Mouse (Mus musculus) hindbrain, embryonic 16.5 days (tissue): Measurements from ENCODE around the gene Zfp366. TPM values are rescaled to one million over a fixed set of nuclear protein-coding genes. Genes with fewer than 3 reads are reported as not detected.

Experiments used
- ATAC-seq: fragments of 200-750 bp; cut with Nextera tagmentation; 2 replicates; pipeline ENCODE4 v1.8.0; 2017; ENCODE audit warnings: moderate TSS enrichment, moderate library complexity
- H3K27ac ChIP-seq: fragments of 300-500 bp; sonication (generic); 2 replicates; pipeline ENCODE4 v1.5.1; 2014; ENCODE audit warnings: low read depth, mild to moderate bottlenecking, control low read depth, low read length, moderate library complexity
- H3K27me3 ChIP-seq: fragments of 300-500 bp; sonication (generic); replicated peaks from 2 replicates; pipeline ENCODE4 v1.6.1; 2014; ENCODE audit warnings: low read length; ENCODE audit not compliant: control insufficient read depth, insufficient read depth
- H3K36me3 ChIP-seq: fragments of 300-500 bp; sonication (generic); 2 replicates; pipeline ENCODE4 v1.6.1; 2014; ENCODE audit warnings: mild to moderate bottlenecking, low read length, moderate library complexity, mixed read lengths; ENCODE audit not compliant: control insufficient read depth, insufficient read depth
- H3K4me1 ChIP-seq: fragments of 300-500 bp; sonication (generic); 2 replicates; pipeline ENCODE4 v1.6.1; 2014; ENCODE audit warnings: low read depth, low read length; ENCODE audit not compliant: control insufficient read depth, insufficient read depth
- H3K4me2 ChIP-seq: fragments of 300-500 bp; sonication (generic); 2 replicates; pipeline ENCODE4 v1.6.1; 2014; ENCODE audit warnings: mild to moderate bottlenecking, low read length, control low read depth, moderate library complexity
- H3K4me3 ChIP-seq: fragments of 300-500 bp; sonication (generic); 2 replicates; pipeline ENCODE4 v1.5.1; 2014; ENCODE audit warnings: mild to moderate bottlenecking, low read length, control low read depth, moderate library complexity
- H3K9ac ChIP-seq: fragments of 300-500 bp; sonication (generic); 2 replicates; pipeline ENCODE4 v1.6.1; 2014; ENCODE audit warnings: low read depth, mild to moderate bottlenecking, control low read depth, low read length, moderate library complexity
- H3K9me3 ChIP-seq: fragments of 300-500 bp; sonication (generic); 2 replicates; pipeline ENCODE4 v1.6.1; 2014; ENCODE audit warnings: mild to moderate bottlenecking, low read length, moderate library complexity; ENCODE audit not compliant: control insufficient read depth
- WGBS: fragments of 180-500 bp; shearing (Covaris S2); extraction: QIAGEN DNeasy Blood & Tissue Kit; methylation state at CpG from one replicate; pipeline ENCODE4 v1.1.7; 2014; 5-methylcytosine and 5-hydroxymethylcytosine counted together
- polyA plus RNA-seq: library from polyadenylated mRNA; unstranded; fragments of >200 nt; fragmentation: Nextera tagmentation; extraction: Ambion mirVana; gene quantifications from 2 replicates; pipeline ENCODE4 v1.2.1, GENCODE M21; 2015

Gene Zfp366
- polyA plus RNA-seq, 1 experiment from 2014 or later: 1.0 TPM

- H3K4me1 ChIP-seq: no peaks in the 10 kb centered on the region
- H3K9ac ChIP-seq: no peak overlapping the region
- ATAC-seq: no peak
- H3K27me3 ChIP-seq: no peaks in the 10 kb centered on the region
- H3K27ac ChIP-seq: no peak overlapping the region
- no peak overlapping the region for H3K4me3 ChIP-seq
- WGBS: 95% methylated on average over 35 of the region's 35 CpGs
- no peaks in the 10 kb centered on the region for H3K9me3 ChIP-seq
- no peak overlapping the region for H3K4me2 ChIP-seq
- no peaks in the 10 kb centered on the region for H3K36me3 ChIP-seq
Observed at GRCm38 (mm10) chr13:99228821-99229570, 44.4 kb downstream of the Zfp366 start.

DNA sequence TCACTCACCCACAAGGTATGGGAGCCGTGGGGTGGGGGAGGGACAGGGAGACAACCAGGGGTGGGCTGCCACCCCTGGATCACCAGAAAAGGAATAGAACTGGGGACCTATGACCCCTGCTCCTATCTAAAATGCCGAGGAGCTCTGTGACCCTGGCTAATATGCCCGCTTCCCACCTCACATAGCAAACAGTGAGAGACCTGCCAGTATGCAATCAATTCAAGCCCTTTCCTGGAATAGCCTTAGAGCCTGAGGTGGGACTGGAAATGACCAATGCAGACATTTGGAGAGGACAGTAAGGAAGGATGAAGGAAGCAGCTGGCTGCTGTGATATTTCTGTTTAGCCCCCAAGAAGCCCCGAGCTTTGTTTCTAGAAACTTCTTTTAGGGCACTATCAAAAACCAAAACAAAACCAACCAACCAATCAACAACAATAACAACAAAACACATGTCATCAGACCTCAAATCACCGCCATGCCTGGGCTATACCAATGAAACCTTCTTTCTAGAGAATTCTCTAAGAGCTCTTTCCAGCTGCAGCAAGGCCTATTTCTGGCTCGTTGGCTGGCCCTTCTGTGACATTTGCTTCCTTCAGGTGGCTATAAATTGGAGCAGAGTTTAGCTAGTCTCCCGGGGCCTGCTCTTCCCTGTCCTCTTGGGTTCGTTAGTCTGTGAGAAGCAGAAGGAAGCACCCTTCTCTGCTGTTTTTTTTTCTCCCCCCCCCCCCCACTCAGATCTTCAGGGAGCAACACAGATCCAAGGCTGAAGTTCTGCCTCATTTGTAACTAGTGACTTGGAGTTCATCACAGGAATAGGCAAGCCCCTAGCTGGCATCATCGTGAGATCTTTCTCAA, 45.2 kb downstream of the Zfp366 start:
- Histone ChIP-seq H3K36me3 (no peaks in the 10 kb centered on the region), H3K27ac (no peak overlapping the region), H3K4me2 (no peak overlapping the region), H3K4me1 (no peaks in the 10 kb centered on the region), H3K9ac (no peak overlapping the region), H3K9me3 (no peaks in the 10 kb centered on the region), H3K27me3 (no peaks in the 10 kb centered on the region), H3K4me3 (no peak overlapping the region)
- ATAC-seq: no peak
- 77% methylated on average over 9 of the region's 9 CpGs for WGBS

GRCm38 (mm10) chr13:99230495-99230868, 45.9 kb downstream of the Zfp366 start:
- Histone ChIP-seq H3K27me3 (no peaks in the 10 kb centered on the region), H3K4me2 (no peak overlapping the region), H3K36me3 (no peaks in the 10 kb centered on the region), H3K4me1 (no peaks in the 10 kb centered on the region), H3K9me3 (no peaks in the 10 kb centered on the region), H3K27ac (no peak overlapping the region), H3K4me3 (no peak overlapping the region), H3K9ac (no peak overlapping the region)
- 22% methylated on average over 3 of the region's 3 CpGs for WGBS
- ATAC-seq: no peak

DNA sequence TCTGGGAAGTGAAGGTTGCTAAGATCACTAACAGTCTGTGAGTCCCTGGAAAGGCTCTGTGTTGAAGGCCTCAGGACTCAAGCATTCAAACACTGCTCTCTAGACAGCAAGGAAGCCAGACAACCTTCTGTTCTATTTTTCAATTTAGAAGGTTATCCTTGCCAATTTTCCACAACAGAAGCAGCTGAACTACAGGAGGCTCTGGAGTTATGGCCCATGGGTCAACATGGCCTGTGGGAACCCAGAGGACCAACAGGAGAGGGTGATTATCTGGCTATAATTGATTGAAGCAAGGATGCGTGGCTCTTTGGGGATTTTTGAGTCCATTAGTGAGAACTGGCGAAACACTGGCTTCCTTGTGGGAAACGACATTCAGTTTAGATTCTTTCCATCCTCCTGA, 48.7 kb downstream of the Zfp366 start:
- Histone ChIP-seq H3K4me1 (peaks cover 3% of the 10 kb centered on the region; the same call in 1 of the 2 replicates), H3K27me3 (no peaks in the 10 kb centered on the region), H3K4me3 (no peak overlapping the region), H3K4me2 (no peak overlapping the region), H3K36me3 (no peaks in the 10 kb centered on the region), H3K9ac (no peak overlapping the region), H3K27ac (no peak overlapping the region), H3K9me3 (no peaks in the 10 kb centered on the region)
- ATAC-seq: no peak
- 57% methylated on average over 3 of the region's 3 CpGs for WGBS

- H3K27me3 ChIP-seq: no peaks in the 10 kb centered on the region
- peaks cover 7% of the 10 kb centered on the region; the same call in 1 of the 2 replicates for H3K4me1 ChIP-seq
- H3K4me2 ChIP-seq: no peak overlapping the region
- no peak overlapping the region for H3K4me3 ChIP-seq
- no peaks in the 10 kb centered on the region for H3K9me3 ChIP-seq
- WGBS: 89% methylated on average over 10 of the region's 10 CpGs
- no peak overlapping the region for H3K9ac ChIP-seq
- H3K27ac ChIP-seq: no peak overlapping the region
- no peaks in the 10 kb centered on the region for H3K36me3 ChIP-seq
- no peak for ATAC-seq
Observed at GRCm38 (mm10) chr13:99233956-99234355, 49.3 kb downstream of the Zfp366 start.

GRCm38 (mm10) chr13:99235428-99236210, 51.0 kb downstream of the Zfp366 start:
- 81% methylated on average over 20 of the region's 20 CpGs for WGBS
- Histone ChIP-seq H3K4me3 (no peak overlapping the region), H3K4me1 (peaks cover 7% of the 10 kb centered on the region; the same call in 1 of the 2 replicates)

GRCm38 (mm10) chr13:99236222-99236621, 51.6 kb downstream of the Zfp366 start:
- H3K4me3 ChIP-seq: no peak overlapping the region
- H3K9me3 ChIP-seq: no peaks in the 10 kb centered on the region
- 96% methylated on average over 2 of the region's 2 CpGs for WGBS
- H3K4me1 ChIP-seq: peaks cover 7% of the 10 kb centered on the region; the same call in 1 of the 2 replicates
- no peak overlapping the region for H3K4me2 ChIP-seq
- H3K36me3 ChIP-seq: no peaks in the 10 kb centered on the region
- ATAC-seq: no peak
- no peaks in the 10 kb centered on the region for H3K27me3 ChIP-seq
- H3K27ac ChIP-seq: no peak overlapping the region
- H3K9ac ChIP-seq: no peak overlapping the region

More at GRCm38 (mm10) chr13:99235428-99236210, 51.0 kb downstream of the Zfp366 start:
- H3K4me2 ChIP-seq: no peak overlapping the region
- H3K9ac ChIP-seq: no peak overlapping the region
- no peak overlapping the region for H3K27ac ChIP-seq
- H3K27me3 ChIP-seq: no peaks in the 10 kb centered on the region
- H3K9me3 ChIP-seq: no peaks in the 10 kb centered on the region
- no peak for ATAC-seq
- no peaks in the 10 kb centered on the region for H3K36me3 ChIP-seq

- 87% methylated on average over 5 of the region's 5 CpGs for WGBS
- Histone ChIP-seq H3K27ac (no peak overlapping the region; the same call in 1 of the 2 replicates), H3K4me3 (no peak overlapping the region), H3K9ac (no peak overlapping the region), H3K36me3 (no peaks in the 10 kb centered on the region), H3K4me2 (no peak overlapping the region), H3K27me3 (no peaks in the 10 kb centered on the region), H3K9me3 (no peaks in the 10 kb centered on the region), H3K4me1 (peaks cover 7% of the 10 kb centered on the region; the same call in 1 of the 2 replicates)
- ATAC-seq: no peak
Observed at GRCm38 (mm10) chr13:99237122-99237521, 52.5 kb downstream of the Zfp366 start.
